Mouse (Mus musculus): ENCODE measurements around the gene Pcdh15.

DNA sequence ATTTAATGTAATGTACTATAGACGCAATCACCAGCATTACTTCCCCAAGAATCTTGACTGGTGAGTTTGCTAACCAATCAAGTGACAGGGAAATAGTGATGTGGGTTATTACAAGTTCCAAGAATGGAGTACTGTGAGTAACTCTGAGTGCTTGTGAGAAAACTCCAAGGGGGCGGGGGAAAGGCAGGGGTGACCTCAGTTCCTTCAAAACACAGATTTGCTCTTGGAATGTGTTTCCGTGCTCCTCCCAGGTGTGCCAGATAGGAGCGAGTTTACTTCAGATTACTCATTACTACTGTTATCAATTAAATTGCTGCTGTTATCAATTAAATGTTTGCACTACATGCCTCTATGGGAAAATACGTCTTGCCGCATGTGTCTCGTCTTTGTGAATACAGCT is 634.1 kb downstream of the Pcdh15 start:
- no peak for TF ChIP-seq CTCF (conservative IDR thresholded peaks at IDR 0.05; ENCODE audit: low read length)
- TF ChIP-seq POU5F1 (IDR thresholded peaks at IDR 0.05; ENCODE audit: borderline replicate concordance, low read length) = no peak
